Mouse (Mus musculus) limb, embryonic 13.5 days (tissue): ENCODE measurements around the gene P2ry10b. TPM values are rescaled to one million over a fixed set of nuclear protein-coding genes. Genes with fewer than 3 reads are reported as not detected.

Source experiments
- ATAC-seq: fragments of 200-750 bp; cut with Nextera tagmentation; 2 replicates; pipeline ENCODE4 v1.8.0; 2017; ENCODE audit warnings: low read depth, moderate number of reproducible peaks, moderate TSS enrichment; ENCODE audit not compliant: low FRiP score
- H3K27ac ChIP-seq: fragments of 300-500 bp; sonication (generic); 2 replicates; pipeline ENCODE4 v1.5.1; 2015; ENCODE audit warnings: inconsistent platforms, mild to moderate bottlenecking, moderate library complexity
- H3K27me3 ChIP-seq: fragments of 300-500 bp; sonication (generic); 2 replicates; pipeline ENCODE4 v1.6.1; 2015; ENCODE audit warnings: mild to moderate bottlenecking, inconsistent platforms
- H3K36me3 ChIP-seq: fragments of 300-500 bp; sonication (generic); 2 replicates; pipeline ENCODE4 v1.6.1; 2015; ENCODE audit warnings: inconsistent platforms, mild to moderate bottlenecking, moderate library complexity
- H3K4me1 ChIP-seq: fragments of 300-500 bp; sonication (generic); 2 replicates; pipeline ENCODE4 v1.6.1; 2015; ENCODE audit warnings: inconsistent platforms
- H3K4me2 ChIP-seq: fragments of 300-500 bp; sonication (generic); replicated peaks from 2 replicates; pipeline ENCODE4 v1.6.1; 2015; ENCODE audit warnings: inconsistent platforms, mild to moderate bottlenecking, moderate library complexity
- H3K4me3 ChIP-seq: fragments of 300-500 bp; sonication (generic); 2 replicates; pipeline ENCODE4 v1.5.1; 2015; ENCODE audit warnings: moderate library complexity, mild to moderate bottlenecking, inconsistent platforms
- H3K9ac ChIP-seq: fragments of 300-500 bp; sonication (generic); 2 replicates; pipeline ENCODE4 v1.6.1; 2015; ENCODE audit warnings: mild to moderate bottlenecking, inconsistent platforms
- H3K9me3 ChIP-seq: fragments of 300-500 bp; sonication (generic); 2 replicates; pipeline ENCODE4 v1.6.1; 2016; ENCODE audit warnings: inconsistent platforms
- WGBS: fragments of 180-500 bp; shearing (Covaris S2); methylation state at CpG from one replicate; pipeline ENCODE4 v1.1.7; 2015; 5-methylcytosine and 5-hydroxymethylcytosine counted together
- polyA plus RNA-seq: library from polyadenylated mRNA; unstranded; fragments of >200 nt; fragmentation: Nextera tagmentation; extraction: Ambion mirVana; gene quantifications from 2 replicates; pipeline ENCODE4 v1.2.1, GENCODE M21; 2015

P2ry10b gene
- polyA plus RNA-seq, 1 experiment from 2014 or later = 3.5 TPM

- H3K36me3 ChIP-seq = no peaks in the 10 kb centered on the region
- H3K4me2 ChIP-seq = no peak overlapping the region
- no peaks in the 10 kb centered on the region for H3K27me3 ChIP-seq
- no peak overlapping the region for H3K27ac ChIP-seq
- H3K9me3 ChIP-seq = no peaks in the 10 kb centered on the region
- ATAC-seq = no peak
- no peak overlapping the region for H3K4me3 ChIP-seq
- 34% methylated on average over 1 of the region's 1 CpGs for WGBS
- H3K9ac ChIP-seq = no peak overlapping the region
- H3K4me1 ChIP-seq = no peaks in the 10 kb centered on the region
Measured at GRCm38 (mm10) chrX:107178742-107179141, 30.0 kb downstream of the P2ry10b start.

DNA sequence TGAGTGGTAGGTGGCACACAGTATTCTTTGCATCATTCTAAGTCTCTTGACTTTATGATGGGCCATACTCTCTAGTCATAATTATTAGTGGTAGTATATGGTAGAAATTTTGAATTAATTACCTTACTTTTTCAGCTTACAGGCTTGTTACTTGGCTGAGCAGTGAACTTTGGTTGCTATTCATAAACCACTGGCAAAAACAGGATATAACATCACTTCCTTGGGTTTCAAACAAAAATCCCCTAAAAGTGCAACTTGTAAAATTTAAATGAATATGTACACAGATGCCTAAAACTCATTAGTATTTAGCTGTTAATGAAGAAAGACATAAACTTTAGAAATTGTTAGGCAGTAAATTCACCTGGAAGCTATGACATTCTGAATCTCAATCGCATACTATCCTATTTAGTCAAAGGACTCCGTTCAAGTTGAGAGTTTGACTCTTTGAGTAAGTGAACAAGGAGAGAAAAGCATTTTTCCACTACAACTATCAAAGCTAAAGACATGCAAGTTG lies 68.9 kb downstream of the P2ry10b start:
- Histone ChIP-seq H3K4me1 (no peaks in the 10 kb centered on the region), H3K4me3 (no peak overlapping the region), H3K4me2 (no peak overlapping the region), H3K27me3 (no peaks in the 10 kb centered on the region), H3K9me3 (no peaks in the 10 kb centered on the region), H3K27ac (no peak overlapping the region), H3K36me3 (no peaks in the 10 kb centered on the region), H3K9ac (no peak overlapping the region)
- no peak for ATAC-seq
- 94% methylated on average over 2 of the region's 2 CpGs for WGBS

Other genes starting within 250 kb of the P2ry10b start
- gene Lpar4, start 228.3 kb upstream of the P2ry10b start, polyA plus RNA-seq = 45.1 and 47.7 TPM in 2 replicates
- gene P2ry10, start 60.4 kb upstream of the P2ry10b start, polyA plus RNA-seq = 0.19 and 0.29 TPM in 2 replicates
- 0.04 and 0.22 TPM in 2 replicates for gene Gpr174, start 107.0 kb downstream of the P2ry10b start, polyA plus RNA-seq